Mouse (Mus musculus): Measurements from ENCODE around the gene Pla2g1b. TPM values are rescaled to one million over a fixed set of nuclear protein-coding genes. Genes with fewer than 3 reads are reported as not detected.
"Not testable (repeated sequence)": the region's sequence is repeated elsewhere in the genome, so short reads cannot be mapped to it uniquely, and the experiment has no call there.

Pla2g1b gene
- total and polyA plus RNA-seq, 2 experiments, result 2.7 TPM; not detected in 1

DNA sequence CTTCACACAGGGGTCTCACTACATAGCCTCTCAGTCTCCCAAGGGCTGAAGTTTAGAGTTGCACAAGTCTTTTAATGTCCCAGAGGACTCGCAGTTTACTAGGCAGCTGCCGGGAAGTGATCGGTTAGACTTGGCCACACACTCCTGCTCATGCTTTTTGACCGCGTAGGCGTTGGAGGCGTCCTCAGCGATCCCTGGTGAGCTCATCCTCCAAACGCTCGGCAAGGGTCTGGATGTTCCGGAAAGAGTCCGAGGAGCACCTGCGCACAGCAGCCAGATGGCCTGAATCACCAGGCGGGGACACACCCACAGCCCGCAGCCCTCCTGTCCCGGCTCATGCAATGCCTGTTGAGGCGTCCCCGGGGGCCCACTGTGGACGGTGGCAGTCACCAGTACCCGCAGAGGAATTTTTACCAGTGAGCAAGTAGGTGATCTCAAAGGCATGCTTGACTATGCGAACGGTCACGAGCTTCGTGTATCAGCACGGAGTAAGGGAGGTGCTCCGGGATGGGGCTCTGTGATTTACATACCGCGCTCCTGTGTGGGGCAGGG lies 25.8 kb downstream of the Pla2g1b start:
- Histone ChIP-seq H3K36me3 (ENCODE audit: control insufficient read depth, insufficient read depth, low read length) (no peaks in the 10 kb centered on the region), H3K27ac (replicated peaks; ENCODE audit: insufficient read depth, low read depth, low read length) (no peak overlapping the region), H3K27me3 (ENCODE audit: control insufficient read depth, insufficient read depth, low read length) (no peaks in the 10 kb centered on the region), H3K79me2 (ENCODE audit: control insufficient read depth, insufficient read depth, low read length) (no peaks in the 10 kb centered on the region), H3K4me3 (ENCODE audit: insufficient read depth, low read depth, low read length) (no peak overlapping the region), H3K4me1 (ENCODE audit: control insufficient read depth, insufficient read depth, low read length) (peaks cover 2% of the 10 kb centered on the region; the same call in 1 of the 2 replicates), H3K9ac (ENCODE audit: low read depth, low read length) (peak overlapping the region; percentile 3; the same call in 1 of the 2 replicates)
- 7% methylated on average over 28 of the region's 28 CpGs for WGBS
- TF ChIP-seq CTCF (IDR thresholded peaks at IDR 0.05; ENCODE audit: low read depth, low read length) (no peak), POLR2A (IDR thresholded peaks at IDR 0.05; ENCODE audit: extremely low read depth, insufficient read depth, low read length) (no peak)
- peak; percentile 43 for DNase-seq (ENCODE audit: extremely low read depth, low read depth, low spot score)

DNA sequence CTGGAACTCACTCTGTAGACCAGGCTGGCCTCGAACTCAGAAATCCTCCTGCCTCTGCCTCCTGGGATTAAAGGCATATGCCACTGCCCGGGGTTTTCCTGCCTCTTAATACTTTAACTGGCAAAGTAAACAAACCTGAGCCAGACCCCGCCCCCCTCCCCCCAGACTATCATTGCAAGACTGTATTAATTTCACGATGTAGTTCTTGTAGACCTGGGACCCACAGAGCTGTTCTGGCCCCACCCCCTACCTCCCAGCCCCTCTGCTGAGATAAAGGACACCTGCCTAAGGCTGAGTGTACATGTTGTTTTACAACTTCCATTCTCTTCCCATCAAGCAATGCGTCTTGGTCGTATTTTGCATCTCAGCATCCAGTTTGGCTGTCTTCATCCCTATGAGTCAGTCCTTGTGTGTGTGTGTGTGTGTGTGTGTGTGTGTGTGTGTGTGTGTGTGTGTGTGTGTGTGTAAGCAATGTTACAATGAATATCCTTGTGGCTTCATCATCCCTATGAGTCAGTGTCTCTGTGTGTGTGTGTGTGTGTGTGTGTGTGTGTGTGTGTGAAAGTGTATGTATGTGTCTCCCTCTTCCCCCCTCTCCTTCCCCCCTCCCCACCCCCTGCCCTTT lies 26.8 kb downstream of the Pla2g1b start:
- TF ChIP-seq POLR2A (IDR thresholded peaks at IDR 0.05; ENCODE audit: extremely low read depth, insufficient read depth, low read length) (no peak), CTCF (IDR thresholded peaks at IDR 0.05; ENCODE audit: low read depth, low read length) (no peak)
- Histone ChIP-seq H3K4me3 (ENCODE audit: insufficient read depth, low read depth, low read length) (no peak overlapping the region), H3K27ac (replicated peaks; ENCODE audit: insufficient read depth, low read depth, low read length) (no peak overlapping the region), H3K4me1 (ENCODE audit: control insufficient read depth, insufficient read depth, low read length) (peaks cover 2% of the 10 kb centered on the region; the same call in 1 of the 2 replicates), H3K79me2 (ENCODE audit: control insufficient read depth, insufficient read depth, low read length) (no peaks in the 10 kb centered on the region), H3K27me3 (ENCODE audit: control insufficient read depth, insufficient read depth, low read length) (no peaks in the 10 kb centered on the region), H3K9ac (ENCODE audit: low read depth, low read length) (no peak overlapping the region), H3K36me3 (ENCODE audit: control insufficient read depth, insufficient read depth, low read length) (no peaks in the 10 kb centered on the region)
- WGBS, result 68% methylated on average over 6 of the region's 6 CpGs
- DNase-seq (ENCODE audit: extremely low read depth, low read depth, low spot score), result no peak

DNA sequence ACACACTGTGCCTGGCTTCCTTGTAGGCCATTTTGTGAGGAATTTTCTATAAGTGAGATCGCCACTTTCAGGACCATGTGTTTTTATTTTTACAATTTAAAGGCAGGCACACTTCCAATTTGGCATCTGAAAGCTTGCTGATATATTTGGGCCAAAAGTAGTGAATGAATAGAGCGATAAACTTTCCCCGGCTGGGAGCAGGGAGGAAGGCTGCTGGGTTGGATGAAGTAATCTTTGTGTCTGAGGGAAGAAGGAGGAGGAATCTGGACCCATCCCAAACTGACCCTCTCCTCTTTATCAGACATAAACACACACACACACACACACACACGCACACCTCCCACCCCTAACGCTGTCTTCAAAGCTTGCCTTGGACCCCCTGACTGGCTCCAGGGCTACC lies 27.4 kb downstream of the Pla2g1b start:
- H3K9ac ChIP-seq (ENCODE audit: low read depth, low read length), result no peak overlapping the region
- no peaks in the 10 kb centered on the region for H3K27me3 ChIP-seq (ENCODE audit: control insufficient read depth, insufficient read depth, low read length)
- TF ChIP-seq POLR2A (IDR thresholded peaks at IDR 0.05; ENCODE audit: extremely low read depth, insufficient read depth, low read length) (no peak), CTCF (IDR thresholded peaks at IDR 0.05; ENCODE audit: low read depth, low read length) (no peak)
- peaks cover 2% of the 10 kb centered on the region; the same call in 1 of the 2 replicates for H3K4me1 ChIP-seq (ENCODE audit: control insufficient read depth, insufficient read depth, low read length)
- H3K79me2 ChIP-seq (ENCODE audit: control insufficient read depth, insufficient read depth, low read length), result no peaks in the 10 kb centered on the region
- WGBS, result 54% methylated on average over 5 of the region's 5 CpGs
- no peak for DNase-seq (ENCODE audit: extremely low read depth, low read depth, low spot score)
- H3K4me3 ChIP-seq (ENCODE audit: insufficient read depth, low read depth, low read length), result no peak overlapping the region
- no peak overlapping the region for H3K27ac ChIP-seq (replicated peaks; ENCODE audit: insufficient read depth, low read depth, low read length)
- H3K36me3 ChIP-seq (ENCODE audit: control insufficient read depth, insufficient read depth, low read length), result no peaks in the 10 kb centered on the region

DNA sequence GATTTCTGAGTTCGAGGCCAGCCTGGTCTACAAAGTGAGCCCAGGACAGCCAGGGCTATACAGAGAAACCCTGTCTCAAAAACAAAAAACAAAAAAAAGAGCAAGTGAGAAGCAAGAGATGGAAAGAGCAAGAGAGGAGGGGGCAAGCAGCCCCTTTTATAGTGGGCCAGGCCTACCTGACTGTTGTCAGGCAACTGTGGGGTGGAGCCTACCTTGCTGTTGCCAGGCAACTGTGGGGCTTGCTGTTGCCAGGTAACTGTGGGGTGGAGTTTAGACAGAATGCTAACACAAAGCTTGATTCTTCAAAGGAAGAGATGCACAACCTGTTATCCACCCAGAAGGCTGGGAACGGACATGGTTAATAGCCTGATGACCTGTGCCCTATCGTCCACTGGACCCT lies 29.6 kb downstream of the Pla2g1b start:
- H3K27me3 ChIP-seq (ENCODE audit: control insufficient read depth, insufficient read depth, low read length); H3K4me3 ChIP-seq (ENCODE audit: insufficient read depth, low read depth, low read length); H3K27ac ChIP-seq (replicated peaks; ENCODE audit: insufficient read depth, low read depth, low read length); H3K4me1 ChIP-seq (ENCODE audit: control insufficient read depth, insufficient read depth, low read length); H3K36me3 ChIP-seq (ENCODE audit: control insufficient read depth, insufficient read depth, low read length); DNase-seq (ENCODE audit: extremely low read depth, low read depth, low spot score); H3K79me2 ChIP-seq (ENCODE audit: control insufficient read depth, insufficient read depth, low read length); H3K9ac ChIP-seq (ENCODE audit: low read depth, low read length): not testable (repeated sequence)
- WGBS, result 85% methylated on average over 3 of the region's 3 CpGs

DNA sequence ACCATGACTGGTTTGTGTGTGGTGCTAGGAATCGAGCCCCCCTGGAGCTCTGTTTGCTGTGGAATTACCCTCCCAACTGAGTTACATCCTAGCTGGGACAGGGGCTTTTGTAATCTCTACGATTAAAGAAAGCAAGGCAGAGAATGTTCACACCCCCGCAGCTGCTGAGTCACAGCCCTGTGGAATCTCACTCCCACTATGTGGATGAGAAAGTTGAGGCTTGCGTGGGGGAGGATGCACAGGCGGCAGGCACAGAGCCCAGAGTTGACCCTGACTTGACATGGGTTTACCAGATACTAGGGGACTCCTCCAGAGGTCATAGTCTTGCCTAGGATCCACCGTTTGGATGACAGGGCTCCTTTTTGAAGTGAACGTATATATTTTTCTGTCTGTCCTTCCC lies 31.0 kb downstream of the Pla2g1b start:
- no peak overlapping the region for H3K4me3 ChIP-seq (ENCODE audit: insufficient read depth, low read depth, low read length)
- no peak overlapping the region for H3K27ac ChIP-seq (replicated peaks; ENCODE audit: insufficient read depth, low read depth, low read length)
- H3K36me3 ChIP-seq (ENCODE audit: control insufficient read depth, insufficient read depth, low read length), result no peaks in the 10 kb centered on the region
- no peaks in the 10 kb centered on the region for H3K27me3 ChIP-seq (ENCODE audit: control insufficient read depth, insufficient read depth, low read length)
- H3K79me2 ChIP-seq (ENCODE audit: control insufficient read depth, insufficient read depth, low read length), result no peaks in the 10 kb centered on the region
- TF ChIP-seq POLR2A (IDR thresholded peaks at IDR 0.05; ENCODE audit: extremely low read depth, insufficient read depth, low read length) (no peak), CTCF (IDR thresholded peaks at IDR 0.05; ENCODE audit: low read depth, low read length) (no peak)
- DNase-seq (ENCODE audit: extremely low read depth, low read depth, low spot score), result no peak
- H3K4me1 ChIP-seq (ENCODE audit: control insufficient read depth, insufficient read depth, low read length), result no peaks in the 10 kb centered on the region
- no peak overlapping the region for H3K9ac ChIP-seq (ENCODE audit: low read depth, low read length)
- WGBS, result 83% methylated on average over 7 of the region's 7 CpGs

All from liver, adult 2 months (tissue).